Mouse (Mus musculus) cerebellum, adult 8-10 months (tissue): ENCODE results near the gene Olfr670.
"Not testable (repeated sequence)": the region's sequence is repeated elsewhere in the genome, so short reads cannot be mapped to it uniquely, and the experiment has no call there.

Experiments used
- DNase-seq: peaks from one replicate; pipeline ENCODE4 v3.0.0; 2022

Olfr670 gene

DNA sequence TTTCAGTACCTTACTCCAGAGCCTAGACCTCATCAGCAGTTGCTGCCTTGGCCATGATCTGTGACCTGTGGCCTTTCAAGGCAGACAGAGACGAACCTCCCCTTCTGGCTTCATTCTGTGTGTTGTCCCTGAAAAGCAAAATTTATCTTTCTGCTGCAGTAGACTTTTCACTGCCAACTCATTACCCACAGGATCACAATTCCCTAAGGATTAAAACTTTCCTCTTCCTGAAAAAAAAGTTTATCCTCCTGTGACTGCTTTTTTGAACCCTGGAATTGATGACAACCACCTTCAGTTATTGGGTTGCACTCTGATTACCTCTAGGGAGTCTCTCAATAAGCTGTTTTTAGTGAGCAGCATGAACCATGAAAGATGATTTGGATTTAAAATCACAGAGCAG is at the start of gene Olfr670:
Gene Olfr670, minus strand, starts transcription at position 101 of the 400 bp plus-strand sequence.
- no peak for DNase-seq

- no peak for DNase-seq
Observed at GRCm38 (mm10) chr7:105001929-105002328, 39.5 kb upstream of the Olfr670 start, which contains the start of gene Olfr672. Gene Olfr672 (minus strand): TSS chr7:105002029.

DNA sequence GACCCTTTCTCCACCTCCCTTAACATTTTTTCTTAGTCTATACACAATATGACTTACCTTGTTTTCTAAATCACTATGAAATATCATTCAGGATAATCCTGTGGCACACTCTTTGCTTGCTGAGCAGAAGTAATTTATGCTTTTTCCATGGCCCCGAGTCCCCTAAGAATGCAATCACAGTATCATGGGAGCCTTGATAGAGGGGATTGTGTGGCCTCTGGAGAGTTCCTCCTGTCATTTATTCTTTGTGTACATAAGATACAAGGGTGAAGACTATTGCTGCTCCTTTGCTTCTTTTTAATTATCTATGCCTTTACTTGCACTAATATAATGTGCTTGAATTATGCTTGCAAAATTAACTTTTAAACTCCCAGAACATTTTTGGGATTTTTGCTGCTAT is 16.6 kb upstream of the Olfr670 start, which contains the start of gene Olfr671:
Gene Olfr671, minus strand, starts transcription at position 101 of the 400 bp plus-strand sequence.
- no peak for DNase-seq

GRCm38 (mm10) chr7:104972507-104972906 is 10.1 kb upstream of the Olfr670 start:
- not testable (repeated sequence) for DNase-seq

GRCm38 (mm10) chr7:104950234-104950633 is 12.2 kb downstream of the Olfr670 start:
- not testable (repeated sequence) for DNase-seq

GRCm38 (mm10) chr7:104933940-104934339 is 28.5 kb downstream of the Olfr670 start, which contains the start of gene Olfr669:
Gene Olfr669 (plus strand): TSS chr7:104934240.
- DNase-seq: no peak

GRCm38 (mm10) chr7:104927957-104928356 is 34.5 kb downstream of the Olfr670 start, which contains the start of gene Olfr668:
Gene Olfr668 (minus strand): TSS chr7:104928057.
- DNase-seq: no peak

DNA sequence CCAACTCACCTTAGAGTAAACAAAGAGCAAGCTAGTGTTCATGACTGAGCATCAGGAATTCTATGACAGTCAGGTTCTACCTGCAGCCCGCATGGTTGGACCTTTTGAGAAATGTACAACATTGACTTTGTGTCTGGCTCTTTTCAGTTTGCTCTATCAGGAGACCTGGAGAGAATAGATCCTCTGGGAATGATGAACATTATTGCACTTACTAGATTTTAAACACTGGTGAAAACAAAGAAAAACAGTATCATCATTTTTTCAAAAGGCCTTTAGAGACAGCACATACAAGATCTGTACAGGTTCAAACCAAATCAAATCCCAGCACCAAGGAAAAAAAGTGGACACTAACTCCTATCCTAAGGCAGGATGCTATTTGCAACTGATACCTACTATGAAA is 41.0 kb downstream of the Olfr670 start, which contains the start of gene Olfr667:
Gene Olfr667, minus strand, starts transcription at position 101 of the 400 bp plus-strand sequence.
- no peak for DNase-seq
